Mouse (Mus musculus): ENCODE measurements at regions not wholly inside any gene's neighbourhood (a gene's known extent, or its start where the extent isn't known, plus 50 kb on each side); places are given as distances from the start of the nearest gene placed in this dataset.

DNA sequence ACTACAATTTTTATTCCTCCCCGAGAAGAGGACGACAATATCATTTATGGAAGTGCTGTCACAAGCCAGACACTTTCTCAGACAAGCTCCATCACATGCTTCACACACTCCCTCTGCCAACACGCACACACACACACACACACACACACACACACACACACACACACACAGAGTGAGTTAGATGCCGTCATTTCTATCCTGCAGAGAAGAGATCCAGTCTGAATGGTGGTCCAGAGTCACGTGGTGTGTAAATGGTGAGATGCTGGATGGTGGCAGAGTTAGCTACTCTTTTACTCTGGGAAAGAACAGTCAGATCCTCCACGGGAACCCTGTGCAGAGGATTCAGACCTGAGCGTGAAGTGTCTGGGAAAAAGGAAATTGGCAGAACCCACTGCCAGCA, 86.2 kb upstream of the Mon1b start:
- DNase-seq (ENCODE audit: extremely low spot score in 1 of 2, low spot score in 2 of 2), result no peak
- intact Hi-C loops (cut with DNase I), result no loop called here

DNA sequence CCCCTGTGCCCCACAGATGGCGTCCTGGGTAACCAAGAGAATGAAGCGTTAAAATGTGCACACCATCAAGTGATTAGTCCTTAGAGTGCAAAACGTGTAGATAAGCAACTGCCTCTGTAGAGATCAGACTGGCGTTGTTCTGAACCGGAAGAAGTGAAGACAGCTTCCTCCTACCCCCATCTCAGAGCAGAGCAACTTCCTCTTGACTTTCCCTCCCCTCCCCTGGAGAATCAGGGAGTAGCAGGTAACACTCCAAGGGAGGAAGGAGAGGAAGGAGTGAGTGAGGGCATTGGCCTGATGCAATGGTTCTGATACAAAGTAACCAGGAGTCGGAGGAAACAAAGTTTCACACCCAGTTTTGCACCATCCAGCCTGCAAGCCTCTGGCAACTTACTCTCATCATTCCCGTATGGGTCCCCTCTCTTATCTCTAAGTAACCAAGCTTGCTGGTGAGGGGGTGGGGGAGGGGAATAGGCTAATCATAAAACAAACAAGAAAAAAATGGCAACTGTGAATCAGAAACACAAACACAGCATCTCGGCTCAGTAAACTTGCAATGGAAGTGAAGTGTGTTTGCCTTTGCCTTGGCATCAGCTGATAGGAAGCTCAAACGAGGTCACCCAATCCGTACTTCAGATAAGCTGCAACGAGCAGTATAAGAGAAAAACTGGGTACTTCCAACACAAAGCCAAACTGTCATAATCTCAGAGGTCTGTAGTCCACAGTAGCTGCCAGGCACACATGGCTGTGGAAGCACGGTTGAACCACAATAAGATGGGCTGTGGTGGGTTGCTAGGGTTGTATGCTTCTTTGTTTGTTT, 83.7 kb upstream of the Mon1b start:
- no peak for DNase-seq (ENCODE audit: extremely low spot score in 1 of 2, low spot score in 2 of 2)
- intact Hi-C loops (cut with DNase I), result no loop called here

DNA sequence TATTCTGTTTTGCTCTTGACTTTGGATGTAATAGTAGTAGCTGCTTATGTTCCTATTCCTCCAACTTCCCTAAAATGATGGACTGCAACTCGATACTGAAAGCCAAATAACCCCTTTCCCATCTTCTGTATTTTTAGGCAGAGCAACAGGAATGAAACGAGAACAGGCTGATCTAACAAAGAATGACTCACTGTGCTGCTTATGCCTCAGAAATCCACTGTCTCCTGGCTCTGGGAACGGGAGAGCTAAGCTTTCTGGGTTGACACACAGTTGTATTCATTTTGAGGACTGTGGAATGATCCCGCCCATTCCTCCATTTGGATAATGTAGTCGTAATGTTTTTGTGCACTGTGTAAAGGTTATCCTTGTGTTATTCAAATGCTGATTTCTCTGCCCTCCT, 82.6 kb upstream of the Mon1b start:
- intact Hi-C loops (cut with DNase I), result no loop called here
- DNase-seq (ENCODE audit: extremely low spot score in 1 of 2, low spot score in 2 of 2), result no peak

DNA sequence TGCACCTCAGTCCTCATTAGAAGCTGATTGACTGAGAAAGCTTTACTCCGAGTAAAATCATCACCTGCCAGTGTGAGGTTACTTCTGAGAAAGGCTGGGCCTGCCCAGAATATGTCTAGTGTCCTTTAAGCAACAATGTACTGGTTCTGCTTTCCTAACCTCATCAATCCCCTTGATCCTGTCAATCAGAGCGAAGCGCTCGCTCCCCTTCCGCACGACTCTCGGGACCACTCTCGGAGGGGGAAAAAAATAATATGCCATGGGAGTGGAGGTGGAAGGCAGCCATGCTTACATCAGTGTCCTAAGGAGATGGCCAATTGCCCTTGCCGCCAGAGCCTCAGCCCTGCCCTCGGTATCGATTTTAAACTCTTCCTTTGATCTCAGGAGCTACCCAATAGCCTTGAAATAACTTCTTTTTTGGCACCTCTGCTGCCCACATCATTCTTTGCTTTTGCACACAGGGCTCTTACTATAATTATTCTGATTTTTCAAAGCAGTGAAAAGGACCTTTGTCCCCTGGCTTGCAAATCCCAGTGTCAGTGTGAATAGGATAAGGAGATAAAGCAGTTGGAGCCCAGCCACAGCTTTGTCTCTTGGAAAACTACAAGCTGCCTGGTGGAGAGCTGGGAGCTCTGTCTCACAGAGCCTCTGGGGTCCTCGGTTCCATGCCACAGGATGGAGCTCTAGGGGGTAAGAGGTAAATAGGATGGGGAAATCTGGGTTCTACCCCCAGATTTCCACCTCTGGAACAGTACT, 80.5 kb upstream of the Mon1b start:
- intact Hi-C loops (cut with DNase I), result no loop called here
- DNase-seq (ENCODE audit: extremely low spot score in 1 of 2, low spot score in 2 of 2), result no peak

DNA sequence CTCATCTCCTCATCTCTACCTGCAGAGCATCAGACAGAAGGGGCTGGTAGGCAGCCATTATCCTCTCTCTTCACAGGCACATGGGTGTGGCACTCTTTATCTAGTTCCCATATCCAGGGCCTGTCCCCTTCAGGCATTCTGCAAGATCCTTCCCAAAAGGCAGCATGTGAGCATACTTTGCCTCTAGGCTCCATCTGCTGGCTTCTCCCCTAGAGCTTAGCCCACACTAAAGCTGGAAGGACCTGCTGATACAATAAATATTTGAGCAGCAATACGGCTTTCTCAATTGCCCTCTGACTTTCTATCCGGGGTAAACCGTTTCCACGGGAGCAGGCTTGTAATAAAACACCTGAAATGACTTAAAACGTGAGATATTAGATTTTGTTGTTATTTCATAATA, 78.4 kb upstream of the Mon1b start:
- intact Hi-C loops (cut with DNase I), result no loop called here
- DNase-seq (ENCODE audit: extremely low spot score in 1 of 2, low spot score in 2 of 2), result no peak

DNA sequence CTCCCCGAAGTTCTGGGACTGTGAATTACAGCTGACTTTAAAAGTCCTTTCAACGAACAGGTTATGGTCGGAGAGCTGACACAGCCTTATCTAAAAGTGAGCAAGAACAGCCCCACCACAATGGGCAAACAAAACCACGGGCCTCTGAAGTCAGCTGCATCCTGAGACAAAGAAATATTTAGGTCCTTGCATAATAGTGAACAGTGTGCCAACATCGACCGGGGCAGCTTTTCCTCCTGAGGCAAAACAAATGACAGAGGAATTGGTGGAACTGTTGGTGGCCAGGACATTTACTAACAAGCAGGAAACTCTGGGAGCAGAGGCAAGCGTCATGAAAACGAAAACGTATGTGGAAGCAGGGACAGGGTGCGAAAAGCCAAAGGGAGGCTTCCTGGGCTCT, 54.3 kb upstream of the Mon1b start:
- intact Hi-C loops (cut with DNase I), result loop anchor here (5.0 to 10.0 kb wide), 2 partner anchors 1006 to 1519 kb away; partner anchors contain the start of gene Cntnap4
- DNase-seq (ENCODE audit: extremely low spot score in 1 of 2, low spot score in 2 of 2), result no peak

DNA sequence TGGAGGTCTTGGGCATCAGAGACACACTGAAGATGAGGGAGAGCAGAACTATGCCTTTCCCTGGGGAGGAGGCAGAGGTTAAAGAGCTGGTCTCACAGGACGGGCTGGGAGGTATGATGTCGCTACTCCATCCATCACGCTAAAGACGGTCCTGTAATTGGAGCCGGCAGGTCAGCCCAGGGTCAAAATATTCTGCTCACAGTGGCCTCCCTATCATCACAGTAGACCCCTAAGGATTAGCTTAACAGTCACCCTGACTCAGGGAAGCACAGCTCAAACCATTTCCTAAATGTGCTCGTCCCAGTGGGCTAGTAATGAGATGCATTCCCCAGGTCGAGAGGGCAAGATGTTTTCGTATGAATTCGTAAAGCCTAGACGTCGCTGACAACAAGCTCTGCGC, 53.7 kb upstream of the Mon1b start:
- intact Hi-C loops (cut with DNase I), result loop anchor here (5.0 to 10.0 kb wide), 2 partner anchors 1007 to 1519 kb away; partner anchors contain the start of gene Cntnap4

DNA sequence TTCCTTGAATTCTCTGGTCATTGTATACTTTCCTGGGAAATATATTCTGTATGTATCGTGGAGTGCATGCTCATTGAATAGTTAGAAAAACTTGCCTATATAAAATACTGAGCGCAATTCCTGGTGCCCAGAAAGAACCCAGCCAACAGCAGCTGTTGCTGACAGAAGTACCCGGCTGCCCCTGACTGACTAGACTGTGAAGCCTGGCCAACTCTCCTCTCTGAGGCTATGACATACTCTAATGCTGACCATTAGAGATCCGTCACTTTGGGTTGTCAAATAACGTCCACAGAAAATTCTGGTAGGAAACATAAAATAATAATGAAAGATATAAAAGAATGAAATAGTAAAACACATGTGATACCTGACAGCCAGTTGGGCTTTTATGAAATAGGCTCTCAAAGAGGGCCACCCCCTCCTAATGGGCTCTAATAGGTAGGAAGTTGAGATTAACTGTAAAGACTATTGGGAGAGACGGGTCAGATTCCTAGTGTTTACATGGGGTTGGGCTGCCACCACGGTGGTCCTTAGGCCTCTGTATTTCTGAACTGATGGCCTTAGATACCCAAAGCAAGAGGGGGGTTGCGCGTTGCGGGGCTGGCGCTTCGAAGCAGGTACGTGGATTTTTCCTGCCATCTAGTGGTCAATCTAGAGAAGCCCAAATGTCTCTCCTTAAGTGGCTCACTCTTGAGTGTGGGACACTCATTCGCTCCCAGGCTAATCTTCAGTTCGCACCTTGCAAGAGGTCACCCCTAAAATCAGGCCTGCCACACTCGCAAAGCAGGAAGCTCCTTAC, 53.0 kb upstream of the Mon1b start:
- peak; percentile 41 to 46 for DNase-seq (ENCODE audit: extremely low spot score in 1 of 2, low spot score in 2 of 2)
- intact Hi-C loops (cut with DNase I), result loop anchor here (5.0 to 10.0 kb wide), 2 partner anchors 1008 to 1520 kb away; partner anchors contain the start of gene Cntnap4

More for the DNA sequence above, 53.7 kb upstream of the Mon1b start:
- DNase-seq (ENCODE audit: extremely low spot score in 1 of 2, low spot score in 2 of 2), result no peak

DNA sequence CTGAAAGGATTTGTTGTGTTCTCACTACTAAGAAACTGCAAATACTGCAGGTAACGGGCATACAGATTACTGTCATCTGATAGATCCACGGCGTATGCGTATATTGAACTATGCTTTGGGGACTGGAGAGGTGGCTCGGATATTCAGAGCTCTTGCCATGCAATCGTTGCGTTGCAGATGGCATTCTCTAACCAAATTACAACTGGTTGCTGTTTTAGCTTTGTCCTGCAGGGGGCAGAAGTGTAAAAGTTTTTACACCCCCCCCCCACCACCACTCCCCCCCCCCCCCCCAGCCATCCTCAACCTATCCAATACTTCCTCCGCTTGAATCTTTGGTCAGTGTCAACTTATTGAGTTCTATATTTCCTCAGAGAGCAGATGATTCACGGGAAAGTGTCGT, 51.6 kb upstream of the Mon1b start:
- intact Hi-C loops (cut with DNase I), result loop anchor here (5.0 to 10.0 kb wide), 2 partner anchors 1009 to 1522 kb away; partner anchors contain the start of gene Cntnap4

More for the DNA sequence above, 51.6 kb upstream of the Mon1b start:
- DNase-seq (ENCODE audit: extremely low spot score in 1 of 2, low spot score in 2 of 2), result no peak
